Mouse (Mus musculus) CD4-positive, CD25-positive, alpha-beta regulatory T cell, adult 2 months (primary cell): ENCODE data around the gene Dnm3.

Experiments
- DNase-seq: peaks from one replicate; pipeline ENCODE4 v3.0.0-alpha.2; 2012; ENCODE audit warnings: low read depth, low spot score

The Dnm3 gene

GRCm38 (mm10) chr1:162035800-162036460 is 441.9 kb downstream of the Dnm3 start:
- no peak for DNase-seq

- no peak for DNase-seq
Observed at GRCm38 (mm10) chr1:162023681-162024270, 454.1 kb downstream of the Dnm3 start.

- no peak for DNase-seq
Observed at GRCm38 (mm10) chr1:162020766-162021165, 457.1 kb downstream of the Dnm3 start.

GRCm38 (mm10) chr1:162020303-162020731 is 457.5 kb downstream of the Dnm3 start:
- DNase-seq = no peak

GRCm38 (mm10) chr1:162018601-162018977 is 459.2 kb downstream of the Dnm3 start:
- DNase-seq = no peak

- no peak for DNase-seq
Observed at GRCm38 (mm10) chr1:162017975-162018600, 459.7 kb downstream of the Dnm3 start.

GRCm38 (mm10) chr1:162016982-162017381 is 460.9 kb downstream of the Dnm3 start:
- no peak for DNase-seq

- no peak for DNase-seq
Observed at GRCm38 (mm10) chr1:162015247-162015862, 462.5 kb downstream of the Dnm3 start.

GRCm38 (mm10) chr1:162013561-162013960 is 464.3 kb downstream of the Dnm3 start:
- DNase-seq = no peak

GRCm38 (mm10) chr1:162011523-162012245 is 466.1 kb downstream of the Dnm3 start:
- no peak for DNase-seq

GRCm38 (mm10) chr1:162009086-162009485 is 468.7 kb downstream of the Dnm3 start:
- DNase-seq = no peak

- DNase-seq = no peak
Observed at GRCm38 (mm10) chr1:162008631-162009067, 469.2 kb downstream of the Dnm3 start.

- DNase-seq = no peak
Observed at GRCm38 (mm10) chr1:162008208-162008607, 469.6 kb downstream of the Dnm3 start.

- no peak for DNase-seq
Observed at GRCm38 (mm10) chr1:162006109-162006508, 471.7 kb downstream of the Dnm3 start.

- DNase-seq = peak; percentile 45
Observed at GRCm38 (mm10) chr1:162004821-162005770, 472.7 kb downstream of the Dnm3 start.

- DNase-seq = peak; percentile 9
Observed at GRCm38 (mm10) chr1:162004518-162004780, 473.4 kb downstream of the Dnm3 start.

- no peak for DNase-seq
Observed at GRCm38 (mm10) chr1:162003729-162004517, 473.9 kb downstream of the Dnm3 start.

- DNase-seq = no peak
Observed at GRCm38 (mm10) chr1:162001328-162001727, 476.5 kb downstream of the Dnm3 start.

GRCm38 (mm10) chr1:161999882-162000371 is 477.9 kb downstream of the Dnm3 start:
- peak; percentile 81 for DNase-seq

GRCm38 (mm10) chr1:161999338-161999737 is 478.5 kb downstream of the Dnm3 start:
- DNase-seq = peak; percentile 23
